Mouse (Mus musculus) MEL (cell line): ENCODE measurements at regions not wholly inside any gene's neighbourhood (a gene's known extent, or its start where the extent isn't known, plus 50 kb on each side); places are given as distances from the start of the nearest gene placed in this dataset.
"Not testable (repeated sequence)": the region's sequence is repeated elsewhere in the genome, so short reads cannot be mapped to it uniquely, and the experiment has no call there.

Experiments used
- POLR2A ChIP-seq, 2 experiments: IDR thresholded peaks; 2 replicates each; pipeline ENCODE4 v1.6.1; 2011 to 2012; ENCODE audit warnings: low read length in 2 of 2, mild to moderate bottlenecking in 2 of 2, control low read depth in 1 of 2, improper control_type of control experiment in 1 of 2, low read depth in 1 of 2, moderate library complexity in 1 of 2; ENCODE audit not compliant: control insufficient read depth in 1 of 2, insufficient read depth in 1 of 2, poor library complexity in 1 of 2
- SIN3A ChIP-seq: IDR thresholded peaks from 2 replicates; pipeline ENCODE4 v1.6.1; 2012; ENCODE audit warnings: low read length, improper control_type of control experiment, inconsistent platforms

- TF ChIP-seq SIN3A; POLR2A (IDR thresholded peaks at IDR 0.05; ENCODE audit: control insufficient read depth in 1 of 2, insufficient read depth in 1 of 2, low read depth in 1 of 2, low read length in 2 of 2, poor library complexity in 1 of 2): not testable (repeated sequence)
Measured at GRCm38 (mm10) chr17:92608017-92608416, 590.8 kb upstream of the Adcyap1 start.
